Mouse (Mus musculus) embryonic fibroblast, embryonic 13.5 days (primary cell): ENCODE data around the gene Olfr1383.

Experiments used
- CTCF ChIP-seq: IDR thresholded peaks from 2 replicates; pipeline ENCODE4 v1.5.1; 2011; ENCODE audit warnings: mild to moderate bottlenecking, control low read depth, low read length, moderate library complexity, borderline replicate concordance; ENCODE audit not compliant: insufficient read depth
- POLR2A ChIP-seq: IDR thresholded peaks from 2 replicates; pipeline ENCODE4 v1.6.1; 2011; ENCODE audit warnings: low read depth, mild to moderate bottlenecking, control low read depth, low read length, moderate library complexity

DNA sequence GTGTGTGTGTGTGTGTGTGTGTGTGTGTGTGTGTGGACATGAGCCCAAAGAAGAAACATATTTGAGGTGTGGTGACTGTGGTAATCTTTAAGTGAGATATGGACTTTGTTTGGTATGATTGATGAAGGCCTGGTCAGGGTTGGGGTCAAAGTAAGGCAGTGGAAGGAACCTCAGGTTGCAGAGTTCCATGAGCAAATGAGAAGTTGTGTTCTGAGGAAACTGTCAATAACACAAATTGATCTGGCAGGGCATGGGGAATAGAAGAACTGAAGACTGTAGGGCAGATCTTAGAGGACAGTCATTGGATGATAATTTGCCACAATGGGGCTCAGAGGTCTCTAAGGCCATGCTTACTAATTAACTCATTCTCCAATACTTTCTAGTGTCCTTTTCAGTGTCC is at the start of gene Olfr1383:
- no peak for TF ChIP-seq CTCF
- TF ChIP-seq POLR2A: no peak
